Comparison of ENCODE assay signal across 25 mouse cellular contexts in the genomic region with DNA sequence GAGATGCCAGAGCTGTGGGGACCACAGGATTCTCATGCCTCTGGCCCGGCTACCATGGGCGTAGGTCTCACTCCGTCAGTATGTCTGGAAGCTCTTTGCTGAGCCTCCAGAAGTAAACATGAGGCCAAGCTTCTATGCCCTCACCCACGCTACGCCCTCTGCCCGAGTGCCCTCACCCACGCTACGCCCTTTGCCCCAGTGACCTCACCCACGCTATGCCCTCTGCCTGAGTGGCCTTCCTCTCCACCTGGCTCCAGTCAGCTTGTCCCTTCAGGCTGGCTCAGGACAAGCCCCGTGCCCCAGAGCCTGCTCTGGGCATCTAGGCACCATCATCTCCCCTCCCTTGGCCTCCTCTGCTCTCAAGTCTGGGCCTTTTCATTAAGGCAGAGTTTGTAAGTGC. TPM values are rescaled to one million over a fixed set of nuclear protein-coding genes. Genes with fewer than 3 reads are reported as not detected.
A peak's percentile ranks its signal among the peaks of the same experiment; 100 is the strongest.
DNase-seq lines count a peak whose midpoint lies in the region; ATAC-seq and TF ChIP-seq lines count a peak whose summit lies in the region.
"Had no signal": no experiment of that assay in that cellular context is flagged by ENCODE, and none has a peak within 500 bp of the region (broad histone marks: within the 10 kb centered on the region; RNA-seq: fewer than 3 reads in every experiment).

No protein-coding gene starts in this region.

- ATAC-seq in forebrain, embryonic 11.5 days (replicated peaks; ENCODE audit: low FRiP score) = no peak
- ATAC-seq in heart, embryonic 13.5 days (ENCODE audit: extremely low read depth, insufficient number of reproducible peaks, low FRiP score, low TSS enrichment) = no peak

- H3K9ac ChIP-seq in forebrain, embryonic 11.5 days (ENCODE audit: low read length) = no peak overlapping the region
- peak overlapping the region; percentile 66 for H3K9ac ChIP-seq in heart, embryonic 13.5 days
- H3K9ac ChIP-seq in liver, adult 2 months (ENCODE audit: low read depth, low read length) = no peak overlapping the region
- H3K9ac ChIP-seq: embryonic facial prominence, embryonic 12.5 days; limb, embryonic 15.5 days had no signal

- peaks cover 19% of the 10 kb centered on the region for H3K36me3 ChIP-seq in forebrain, embryonic 10.5 days (replicated peaks)
- H3K36me3 ChIP-seq in forebrain, embryonic 11.5 days (ENCODE audit: control insufficient read depth, insufficient read depth, low read length) = no peaks in the 10 kb centered on the region
- H3K36me3 ChIP-seq in heart, embryonic 13.5 days = peaks cover 21% of the 10 kb centered on the region
- no peaks in the 10 kb centered on the region; the same call in 1 of the 2 replicates for H3K36me3 ChIP-seq in liver, adult 2 months (ENCODE audit: control insufficient read depth, insufficient read depth, low read length)

- H3K27ac ChIP-seq in forebrain, embryonic 10.5 days = peak overlapping the region; percentile 8
- H3K27ac ChIP-seq in forebrain, embryonic 11.5 days (ENCODE audit: low read depth, low read length) = no peak overlapping the region
- H3K27ac ChIP-seq in heart, embryonic 13.5 days (replicated peaks) = peak overlapping the region; percentile 78
- peak overlapping the region; percentile 10; the same call in 1 of the 2 replicates for H3K27ac ChIP-seq in liver, adult 2 months (replicated peaks; ENCODE audit: insufficient read depth, low read depth, low read length)
- peak overlapping the region; percentile 25; the same call in 1 of the 2 replicates for H3K27ac ChIP-seq in bone marrow, adult 2 months (ENCODE audit: control insufficient read depth, insufficient read depth, low read depth, low read length, poor library complexity)
- H3K27ac ChIP-seq: embryonic facial prominence, embryonic 12.5 days; kidney, postnatal 0 days; layer of hippocampus, adult 2 months; limb, embryonic 15.5 days had no signal

- no peak for TF ChIP-seq POLR2A in liver, adult 2 months (IDR thresholded peaks at IDR 0.05; ENCODE audit: extremely low read depth, insufficient read depth, low read length)
- 0 out of 2 replicates have a peak, but pooled peaks have one; percentile 7 for TF ChIP-seq POLR2A in bone marrow, adult 2 months (IDR thresholded peaks at IDR 0.05; ENCODE audit: borderline replicate concordance, control insufficient read depth, low read depth, low read length)

- WGBS in forebrain, embryonic 10.5 days = 86% methylated on average over 10 of the region's 10 CpGs
- 88% methylated on average over 10 of the region's 10 CpGs for WGBS in forebrain, embryonic 11.5 days
- 64% methylated on average over 10 of the region's 10 CpGs for WGBS in heart, embryonic 13.5 days
- WGBS in liver, adult 2 months = 37% methylated on average over 10 of the region's 10 CpGs
- 81% methylated on average over 10 of the region's 10 CpGs for WGBS in bone marrow, adult 2 months

- H3K4me2 ChIP-seq in forebrain, embryonic 11.5 days (ENCODE audit: low read depth, low read length, severe bottlenecking) = no peak overlapping the region
- H3K4me2 ChIP-seq in heart, embryonic 13.5 days = no peak overlapping the region
- H3K4me2 ChIP-seq: embryonic facial prominence, embryonic 12.5 days; limb, embryonic 15.5 days had no signal

- H3K4me3 ChIP-seq in forebrain, embryonic 10.5 days = no peak overlapping the region
- no peak overlapping the region for H3K4me3 ChIP-seq in forebrain, embryonic 11.5 days (ENCODE audit: low read depth, low read length)
- H3K4me3 ChIP-seq in heart, embryonic 13.5 days = no peak overlapping the region
- no peak overlapping the region for H3K4me3 ChIP-seq in liver, adult 2 months (ENCODE audit: insufficient read depth, low read depth, low read length)
- no peak overlapping the region for H3K4me3 ChIP-seq in bone marrow, adult 2 months (replicated peaks; ENCODE audit: control insufficient read depth, low read depth, low read length)
- H3K4me3 ChIP-seq: embryonic facial prominence, embryonic 12.5 days; layer of hippocampus, adult 2 months; limb, embryonic 15.5 days had no signal

- peaks cover 32% of the 10 kb centered on the region for H3K4me1 ChIP-seq in forebrain, embryonic 10.5 days
- 0 out of 2 replicates have a peak, but pooled peaks cover 4% of the 10 kb centered on the region for H3K4me1 ChIP-seq in forebrain, embryonic 11.5 days (replicated peaks; ENCODE audit: control insufficient read depth, insufficient read depth, low read length)
- peaks cover 33% of the 10 kb centered on the region for H3K4me1 ChIP-seq in heart, embryonic 13.5 days
- peaks cover 12% of the 10 kb centered on the region for H3K4me1 ChIP-seq in liver, adult 2 months (ENCODE audit: control insufficient read depth, insufficient read depth, low read length)
- H3K4me1 ChIP-seq in bone marrow, adult 2 months (ENCODE audit: control insufficient read depth, insufficient read depth, low read length) = no peaks in the 10 kb centered on the region

- DNase-seq in forebrain, embryonic 10.5 days (ENCODE audit: extremely low spot score, low spot score) = no peak
- no peak for DNase-seq in forebrain, embryonic 11.5 days (ENCODE audit: low spot score)
- no peak for DNase-seq in heart, adult 8-10 months (ENCODE audit: low spot score)
- peak; percentile 82 for DNase-seq in liver, adult 2 months (ENCODE audit: extremely low read depth, low read depth, low spot score)
- DNase-seq in liver = no peak
- no peak for DNase-seq in layer of hippocampus, adult 18-20 months (ENCODE audit: low spot score in 2 of 2)
- DNase-seq: adrenal gland, adult 2 months; cerebellum, adult 9-11 months; gastrocnemius, postnatal 10 days; heart, postnatal 4 days; kidney, adult 18-20 months; lung, adult 2 months; lung, postnatal 36 days; thymus, postnatal 36 days had no signal

- H3K79me2 ChIP-seq in liver, adult 2 months (ENCODE audit: control insufficient read depth, insufficient read depth, low read length) = no peaks in the 10 kb centered on the region

- no peak for TF ChIP-seq CTCF in liver, adult 2 months (IDR thresholded peaks at IDR 0.05; ENCODE audit: low read depth, low read length)
- no peak for TF ChIP-seq CTCF in bone marrow, adult 2 months (IDR thresholded peaks at IDR 0.05; ENCODE audit: control insufficient read depth, insufficient read depth, low read length)

- H3K9me3 ChIP-seq in forebrain, embryonic 10.5 days = no peaks in the 10 kb centered on the region
- no peaks in the 10 kb centered on the region for H3K9me3 ChIP-seq in forebrain, embryonic 11.5 days (ENCODE audit: control insufficient read depth, low read length)
- no peaks in the 10 kb centered on the region for H3K9me3 ChIP-seq in heart, embryonic 13.5 days
- H3K9me3 ChIP-seq: embryonic facial prominence, embryonic 12.5 days; limb, embryonic 15.5 days had no signal

- no peaks in the 10 kb centered on the region for H3K27me3 ChIP-seq in forebrain, embryonic 10.5 days (ENCODE audit: poor library complexity, severe bottlenecking)
- H3K27me3 ChIP-seq in forebrain, embryonic 11.5 days (ENCODE audit: control insufficient read depth, insufficient read depth, low read length) = no peaks in the 10 kb centered on the region
- no peaks in the 10 kb centered on the region for H3K27me3 ChIP-seq in heart, embryonic 13.5 days (replicated peaks)
- H3K27me3 ChIP-seq in liver, adult 2 months (ENCODE audit: control insufficient read depth, insufficient read depth, low read length) = no peaks in the 10 kb centered on the region
- H3K27me3 ChIP-seq: limb, embryonic 15.5 days had no signal

RNA-seq across cellular contexts. Expression of a gene that starts 29.9 kb away (rescaled TPM):
- not detected in 2 replicates for polyA plus RNA-seq in forebrain, embryonic 10.5 days (2016; fragmentation: Nextera tagmentation; extraction: Ambion mirVana)
- polyA plus RNA-seq in forebrain, embryonic 11.5 days (2014; fragmentation: Nextera tagmentation; extraction: Ambion mirVana) = not detected in 2 replicates
- 0.08 TPM in 1 of 2 replicates, not detected in the other for polyA plus RNA-seq in heart, embryonic 13.5 days (2015; fragmentation: Nextera tagmentation; extraction: Ambion mirVana)
- under 1 TPM in 2 of 4 experiments, not detected in 2; 0.16 to 0.23 TPM for total RNA-seq in heart, adult 8-10 months (2022)
- 0.27 and 0.28 TPM in 2 replicates for total RNA-seq in liver, adult 2 months (2014; rRNA removed)
- 0.18 and 0.26 TPM in 2 replicates for polyA plus RNA-seq in liver, adult 2 months (2012; rRNA removed)
- 0.79 and 1.0 TPM in 2 replicates for polyA plus RNA-seq in bone marrow, adult 2 months (2011; ENCODE audit: insufficient read depth, insufficient read length, low replicate concordance, missing spikeins)
- not detected for total RNA-seq in layer of hippocampus, adult 18-20 months (2021)
- total RNA-seq: gastrocnemius, postnatal 10 days; layer of hippocampus, adult 2 months; left cerebral cortex, postnatal 25 days had no signal
- polyA plus RNA-seq: cortical plate, adult 2 months; embryonic facial prominence, embryonic 12.5 days; neural tube, embryonic 14.5 days; stomach, embryonic 14.5 days had no signal

RNA-seq across cellular contexts. Expression of a gene that starts 54.3 kb away (rescaled TPM):
- 0.27 and 0.30 TPM in 2 replicates for polyA plus RNA-seq in forebrain, embryonic 10.5 days (2016; fragmentation: Nextera tagmentation; extraction: Ambion mirVana)
- polyA plus RNA-seq in forebrain, embryonic 11.5 days (2014; fragmentation: Nextera tagmentation; extraction: Ambion mirVana) = 0.56 and 0.60 TPM in 2 replicates
- 0.76 and 1.3 TPM in 2 replicates for polyA plus RNA-seq in heart, embryonic 13.5 days (2015; fragmentation: Nextera tagmentation; extraction: Ambion mirVana)
- total RNA-seq in heart, adult 8-10 months (2022) = 1 to 10 TPM in 2 of 4 experiments, under 1 TPM in 2; 0.69 to 1.3 (median 0.96) TPM
- total RNA-seq in liver, adult 2 months (2014; rRNA removed) = 0.55 and 0.60 TPM in 2 replicates
- 0.61 and 0.73 TPM in 2 replicates for polyA plus RNA-seq in liver, adult 2 months (2012; rRNA removed)
- 1.5 and 3.6 TPM in 2 replicates for polyA plus RNA-seq in bone marrow, adult 2 months (2011; ENCODE audit: insufficient read depth, insufficient read length, low replicate concordance, missing spikeins)
- total RNA-seq in layer of hippocampus, adult 18-20 months (2021) = 1 to 10 TPM; 1.2 to 1.4 TPM

RNA-seq across cellular contexts. Expression of a gene that starts 55.8 kb away (rescaled TPM):
- 36.0 and 36.2 TPM in 2 replicates for polyA plus RNA-seq in forebrain, embryonic 10.5 days (2016; fragmentation: Nextera tagmentation; extraction: Ambion mirVana)
- 21.3 and 22.9 TPM in 2 replicates for polyA plus RNA-seq in forebrain, embryonic 11.5 days (2014; fragmentation: Nextera tagmentation; extraction: Ambion mirVana)
- polyA plus RNA-seq in heart, embryonic 13.5 days (2015; fragmentation: Nextera tagmentation; extraction: Ambion mirVana) = 25.9 and 26.6 TPM in 2 replicates
- total RNA-seq in heart, adult 8-10 months (2022) = 10 to 100 TPM; 11.3 to 21.8 (median 12.9) TPM
- total RNA-seq in liver, adult 2 months (2014; rRNA removed) = 7.5 and 8.0 TPM in 2 replicates
- polyA plus RNA-seq in liver, adult 2 months (2012; rRNA removed) = 6.6 and 8.1 TPM in 2 replicates
- polyA plus RNA-seq in bone marrow, adult 2 months (2011; ENCODE audit: insufficient read depth, insufficient read length, low replicate concordance, missing spikeins) = 1.8 and 4.1 TPM in 2 replicates
- total RNA-seq in layer of hippocampus, adult 18-20 months (2021) = 10 to 100 TPM; 10.8 to 11.4 TPM
- total RNA-seq: megakaryocyte-erythroid progenitor cell, adult 5-6 weeks had no signal
